Mouse (Mus musculus): ENCODE measurements around the gene Lrrc1. TPM values are rescaled to one million over a fixed set of nuclear protein-coding genes. Genes with fewer than 3 reads are reported as not detected.

Gene Lrrc1
- total and polyA plus RNA-seq, 3 experiments: 5.3 to 12.1 TPM; not detected in 1

DNA sequence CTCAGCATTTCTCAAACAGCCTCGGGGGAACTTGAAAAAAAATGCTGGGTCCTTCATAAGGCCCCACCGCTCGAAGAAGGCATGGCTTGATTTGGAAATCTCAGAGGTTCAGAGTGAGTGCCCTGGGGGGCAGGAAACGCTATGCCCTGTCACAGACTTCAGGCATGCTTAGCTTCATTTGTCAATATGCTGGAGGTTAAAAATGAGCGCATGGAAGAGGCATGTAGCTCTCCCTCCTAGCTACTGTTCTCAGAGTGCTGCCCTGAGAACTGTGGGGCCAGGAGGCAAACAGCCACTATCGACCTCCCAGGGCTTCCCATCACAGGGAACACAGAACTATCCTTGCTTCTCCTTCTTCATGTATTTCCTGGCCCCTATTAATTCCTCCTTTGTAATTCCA lies 47.5 kb downstream of the Lrrc1 start:
- Histone ChIP-seq H3K9me3 (replicated peaks; ENCODE audit: insufficient read depth, low read length) (no peaks in the 10 kb centered on the region), H3K4me1 (ENCODE audit: control insufficient read depth in 1 of 2, insufficient read depth in 2 of 2, low read length in 2 of 2) (peaks cover 27 to 36% of the 10 kb centered on the region in 2 experiments), H3K36me3 (ENCODE audit: control insufficient read depth in 1 of 2, insufficient read depth in 2 of 2, low read length in 2 of 2) (peaks cover 0 to 37% of the 10 kb centered on the region in 2 experiments; a peak in 2 of 4 replicates), H3K27ac (ENCODE audit: control insufficient read depth, low read depth, low read length) (peak overlapping the region; percentile 86), H3K27me3 (ENCODE audit: control insufficient read depth in 1 of 2, insufficient read depth in 2 of 2, low read length in 2 of 2) (no peaks in the 10 kb centered on the region), H3K4me3 (ENCODE audit: control insufficient read depth in 1 of 2, insufficient read depth in 1 of 2, low read depth in 2 of 2, low read length in 2 of 2) (peak overlapping the region; percentile 6 to 30; a peak in 2 of 4 replicates), H3K9ac (ENCODE audit: control insufficient read depth, low read depth, low read length, poor library complexity, severe bottlenecking) (peak overlapping the region; percentile 73), H3K79me2 (ENCODE audit: control insufficient read depth, insufficient read depth, low read length, poor library complexity) (0 out of 2 replicates have a peak, but pooled peaks cover 3% of the 10 kb centered on the region)
- no peak for TF ChIP-seq MAFK (IDR thresholded peaks at IDR 0.05; ENCODE audit: borderline replicate concordance, low read depth, low read length)
- no peak for TF ChIP-seq NELFE (IDR thresholded peaks at IDR 0.05; ENCODE audit: low read depth, low read length)
- no peak for TF ChIP-seq TBP (IDR thresholded peaks at IDR 0.05; ENCODE audit: low read depth, low read length)
- no peak for TF ChIP-seq NRF1 (IDR thresholded peaks at IDR 0.05; ENCODE audit: insufficient read depth, low read depth, low read length, poor library complexity, severe bottlenecking)
- TF ChIP-seq MEF2A (IDR thresholded peaks at IDR 0.05; ENCODE audit: extremely low read depth, insufficient replicate concordance, low read depth, low read length, poor library complexity, severe bottlenecking): no peak
- no peak for TF ChIP-seq MXI1 (IDR thresholded peaks at IDR 0.05; ENCODE audit: low read depth, low read length)
- DNase-seq (ENCODE audit: low read depth, low spot score): no peak

DNA sequence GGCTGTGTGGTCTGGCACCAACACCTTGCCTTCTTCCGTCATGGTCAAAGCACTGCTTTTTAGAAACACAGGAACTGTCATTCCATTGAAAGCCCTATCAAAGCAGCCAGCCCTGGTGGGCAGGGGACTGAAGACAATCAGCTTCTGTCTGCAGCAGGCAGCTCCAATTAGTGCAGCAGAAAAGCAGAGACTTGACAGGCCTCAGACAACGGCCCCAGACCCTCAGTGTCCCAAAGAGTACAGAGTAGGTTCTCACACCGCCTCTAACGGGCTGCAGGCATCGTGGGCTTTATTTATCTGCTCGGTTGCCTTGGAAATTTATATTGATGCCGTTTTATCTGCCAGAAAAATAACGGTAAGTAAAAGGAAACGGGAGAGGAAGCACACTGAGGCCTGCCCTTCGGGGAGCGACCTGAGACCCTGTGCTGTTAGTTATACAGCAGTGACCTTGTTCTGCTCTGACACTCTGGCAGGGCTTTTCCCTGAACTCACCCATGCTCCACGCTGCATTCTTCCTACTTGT lies 48.1 kb downstream of the Lrrc1 start:
- DNase-seq (ENCODE audit: low read depth, low spot score): peak; percentile 82
- Histone ChIP-seq H3K36me3 (ENCODE audit: control insufficient read depth in 1 of 2, insufficient read depth in 2 of 2, low read length in 2 of 2) (peaks cover 0 to 37% of the 10 kb centered on the region in 2 experiments; a peak in 2 of 4 replicates), H3K79me2 (ENCODE audit: control insufficient read depth, insufficient read depth, low read length, poor library complexity) (0 out of 2 replicates have a peak, but pooled peaks cover 3% of the 10 kb centered on the region), H3K9me3 (replicated peaks; ENCODE audit: insufficient read depth, low read length) (no peaks in the 10 kb centered on the region), H3K4me1 (ENCODE audit: control insufficient read depth in 1 of 2, insufficient read depth in 2 of 2, low read length in 2 of 2) (peaks cover 27 to 36% of the 10 kb centered on the region in 2 experiments), H3K27ac (ENCODE audit: control insufficient read depth, low read depth, low read length) (peak overlapping the region; percentile 86), H3K4me3 (ENCODE audit: control insufficient read depth in 1 of 2, insufficient read depth in 1 of 2, low read depth in 2 of 2, low read length in 2 of 2) (peak overlapping the region; percentile 21 to 30; a peak in 3 of 4 replicates), H3K27me3 (ENCODE audit: control insufficient read depth in 1 of 2, insufficient read depth in 2 of 2, low read length in 2 of 2) (no peaks in the 10 kb centered on the region), H3K9ac (ENCODE audit: control insufficient read depth, low read depth, low read length, poor library complexity, severe bottlenecking) (peak overlapping the region; percentile 73)
- TF ChIP-seq MAX (IDR thresholded peaks at IDR 0.05; ENCODE audit: low read length) (peak; percentile 73), GATA1 (IDR thresholded peaks at IDR 0.05; ENCODE audit: low read depth, low read length) (peak; percentile 51; the same call in 1 of the 2 replicates), TCF12 (IDR thresholded peaks at IDR 0.05; ENCODE audit: low read depth, low read length) (peak; percentile 69), UBTF (IDR thresholded peaks at IDR 0.05; ENCODE audit: borderline replicate concordance, insufficient read depth, low read depth, low read length) (no peak), MAZ (IDR thresholded peaks at IDR 0.05; ENCODE audit: low read depth, low read length) (0 out of 2 replicates have a peak, but pooled peaks have one; percentile 44), ETS1 (IDR thresholded peaks at IDR 0.05; ENCODE audit: low read depth, low read length) (peak; percentile 63; the same call in 1 of the 2 replicates), SIN3A (IDR thresholded peaks at IDR 0.05; ENCODE audit: low read length) (peak; percentile 88), POLR2A (IDR thresholded peaks at IDR 0.05; ENCODE audit: control insufficient read depth in 1 of 2, insufficient read depth in 1 of 2, low read depth in 1 of 2, low read length in 2 of 2, poor library complexity in 1 of 2) (peak in 1 of 2 experiments; percentile 63; a peak in 2 of 4 replicates), NELFE (IDR thresholded peaks at IDR 0.05; ENCODE audit: low read depth, low read length) (peak; percentile 55; the same call in 1 of the 2 replicates), ZMIZ1 (IDR thresholded peaks at IDR 0.05; ENCODE audit: low read depth, low read length) (0 out of 2 replicates have a peak, but pooled peaks have one; percentile 55), MYB (IDR thresholded peaks at IDR 0.05; ENCODE audit: low read depth, low read length) (peak; percentile 90), GABPA (IDR thresholded peaks at IDR 0.05; ENCODE audit: low read depth, low read length) (no peak), MYC (IDR thresholded peaks at IDR 0.05; ENCODE audit: low read depth, low read length) (peak; percentile 74), MXI1 (IDR thresholded peaks at IDR 0.05; ENCODE audit: low read depth, low read length) (peak; percentile 83), EP300 (IDR thresholded peaks at IDR 0.05; ENCODE audit: low read depth in 1 of 2, low read length in 2 of 2) (peak; percentile 71 to 91), JUND (IDR thresholded peaks at IDR 0.05; ENCODE audit: low read depth, low read length) (no peak), TAL1 (IDR thresholded peaks at IDR 0.05; ENCODE audit: low read length) (no peak), TBP (IDR thresholded peaks at IDR 0.05; ENCODE audit: low read depth, low read length) (peak; percentile 56; the same call in 1 of the 2 replicates), POLR2AphosphoS2 (IDR thresholded peaks at IDR 0.05; ENCODE audit: low read length) (peak; percentile 55; the same call in 1 of the 2 replicates), KAT2A (conservative IDR thresholded peaks at IDR 0.05; ENCODE audit: low read depth, low read length) (peak; percentile 23; the same call in 1 of the 2 replicates), HCFC1 (IDR thresholded peaks at IDR 0.05; ENCODE audit: low read depth, low read length) (peak; percentile 64; the same call in 1 of the 2 replicates), SMC3 (IDR thresholded peaks at IDR 0.05; ENCODE audit: low read depth, low read length) (no peak)

Data from MEL (cell line).